Mouse (Mus musculus) mouse embryonic stem cell (cell line): ENCODE measurements around the gene Col8a2.

Experiments
- in situ Hi-C, 2 experiments: fragments of 300-500 bp; cut with MboI; formaldehyde crosslinking; loops; 1 replicate in 1 of 2; 3 replicates in 1 of 2; pipeline ENCODE4 v1.14.3; 2019 to 2020; ENCODE audit warnings: low sequenced_read_pairs in 2 of 2, low pct_unique_long_range_greater_than_20kb in 1 of 2, mixed read lengths in 1 of 2; ENCODE audit not compliant: unreplicated experiment in 1 of 2

Col8a2 gene

DNA sequence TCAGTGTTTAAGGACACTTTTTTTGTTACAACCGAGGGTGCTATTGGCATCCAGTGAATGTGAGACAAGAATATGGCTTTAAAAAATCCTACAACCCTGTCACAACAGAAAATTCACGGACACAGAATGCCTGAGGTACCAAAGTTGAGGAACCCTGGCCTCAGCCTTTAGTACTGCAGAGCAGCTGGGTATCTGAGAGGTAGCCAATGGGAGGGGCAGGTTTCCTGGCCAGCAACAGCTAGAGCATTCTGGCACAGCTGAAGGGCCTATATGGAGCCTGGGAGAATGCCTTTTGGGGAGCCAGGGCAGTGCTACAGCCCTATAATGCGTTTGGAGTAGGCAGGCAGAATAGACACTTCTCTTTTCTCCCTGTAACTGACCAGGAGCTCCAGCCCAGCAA lies 27.5 kb upstream of the Col8a2 start:
- in situ Hi-C loops, result no loop called here

- in situ Hi-C loops, result loop anchor here (5.0 kb wide), 1 partner anchor 32 kb away; no protein-coding TSS in a partner anchor
These were observed 27.0 kb upstream of the Col8a2 start for GRCm38 (mm10) chr4:126259523-126260160.

- in situ Hi-C loops, result loop anchor here (5.0 kb wide), 1 partner anchor 33 kb away; no protein-coding TSS in a partner anchor
These were observed 25.9 kb upstream of the Col8a2 start for GRCm38 (mm10) chr4:126260520-126261201.

DNA sequence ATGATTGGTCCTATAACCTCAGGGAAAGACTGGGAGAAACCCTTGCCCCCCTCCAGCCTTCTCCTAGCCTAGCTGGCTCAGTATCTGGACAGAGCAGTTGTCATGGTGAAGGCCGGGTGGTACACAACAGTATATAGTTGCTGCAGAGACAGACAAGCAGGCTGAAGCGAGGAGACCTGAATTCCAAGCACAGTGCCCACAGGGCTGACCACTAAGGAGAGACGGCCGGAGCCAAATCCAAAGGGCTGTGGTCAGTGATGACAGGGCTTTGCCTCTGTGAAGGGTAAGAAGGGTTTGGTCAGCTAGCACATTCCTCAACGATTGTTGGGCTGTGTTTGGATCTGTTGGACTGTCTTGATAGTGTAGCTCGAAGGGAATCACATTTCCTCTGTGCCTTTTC lies 25.3 kb upstream of the Col8a2 start:
- in situ Hi-C loops, result loop anchor here (5.0 kb wide), 1 partner anchor 34 kb away; no protein-coding TSS in a partner anchor

DNA sequence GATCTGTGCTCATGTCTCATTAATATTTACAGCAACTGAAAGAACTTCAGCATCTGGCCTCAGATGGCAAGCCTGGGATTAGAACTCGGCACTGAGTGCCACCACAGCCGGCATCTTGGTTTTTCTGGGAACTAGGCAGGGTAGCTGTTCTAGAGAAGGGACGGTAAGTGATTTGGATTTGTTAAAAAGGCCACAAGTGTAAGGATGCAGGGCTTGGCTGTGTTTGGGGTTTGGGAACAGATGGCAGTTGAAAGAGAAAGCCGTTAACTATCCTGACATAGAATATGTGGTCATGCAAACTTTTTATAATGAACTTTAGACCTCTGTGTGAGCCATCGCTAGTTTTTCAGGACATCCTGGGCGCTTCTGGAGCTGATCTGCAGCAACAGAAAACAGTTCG lies 24.9 kb upstream of the Col8a2 start:
- in situ Hi-C loops, result loop anchor here (5.0 kb wide), 1 partner anchor 34 kb away; no protein-coding TSS in a partner anchor

GRCm38 (mm10) chr4:126262119-126262807 lies 24.3 kb upstream of the Col8a2 start, which contains the start of gene Trappc3:
Trappc3 (plus strand) TSS chr4:126262325.
- in situ Hi-C loops, result loop anchor here (5.0 kb wide), 1 partner anchor 35 kb away; no protein-coding TSS in a partner anchor

DNA sequence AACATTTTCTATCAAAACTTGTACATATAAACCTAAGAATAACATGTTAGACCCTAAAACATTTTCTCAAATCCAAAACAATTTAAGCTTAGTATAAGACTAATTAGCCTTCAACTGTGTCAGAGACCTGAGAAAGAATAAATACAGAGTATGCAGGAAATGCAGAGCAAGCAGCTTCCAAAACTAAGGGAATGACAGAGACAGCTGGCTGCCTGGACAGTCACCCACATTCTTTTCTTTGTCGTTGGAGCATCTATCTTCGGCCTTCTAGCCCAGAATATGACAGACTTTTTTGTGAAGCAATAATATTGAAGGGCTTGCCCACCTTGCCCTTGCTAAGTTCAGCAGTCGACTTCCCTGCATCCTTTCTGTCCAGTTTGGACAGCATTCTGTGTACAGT lies 17.3 kb upstream of the Col8a2 start:
- in situ Hi-C loops, result no loop called here

GRCm38 (mm10) chr4:126273753-126274152 lies 12.8 kb upstream of the Col8a2 start:
- in situ Hi-C loops, result no loop called here

GRCm38 (mm10) chr4:126275081-126275480 lies 11.5 kb upstream of the Col8a2 start:
- in situ Hi-C loops, result no loop called here

DNA sequence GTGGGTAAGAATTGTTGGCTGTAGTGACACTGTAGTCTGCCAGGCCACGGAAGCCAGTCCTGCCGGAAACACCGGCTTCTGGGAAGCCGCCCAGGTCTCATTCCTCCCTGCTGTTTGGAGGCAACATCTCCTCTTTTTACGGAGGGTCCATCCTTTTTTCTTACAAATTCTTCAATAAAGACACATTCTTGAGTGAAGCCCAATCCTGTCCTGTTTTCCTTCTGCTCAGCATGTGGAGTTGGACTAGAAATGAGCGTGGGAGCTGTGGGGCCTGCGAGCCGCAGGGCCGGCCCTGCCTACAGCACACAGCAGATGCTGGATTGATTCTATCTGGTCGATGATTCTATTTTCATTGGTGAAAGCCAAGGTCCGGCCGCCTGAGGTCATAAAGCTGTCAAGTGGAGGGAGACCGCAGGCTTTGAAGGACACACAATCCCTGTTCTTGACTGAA lies 10.9 kb upstream of the Col8a2 start:
- in situ Hi-C loops, result no loop called here

DNA sequence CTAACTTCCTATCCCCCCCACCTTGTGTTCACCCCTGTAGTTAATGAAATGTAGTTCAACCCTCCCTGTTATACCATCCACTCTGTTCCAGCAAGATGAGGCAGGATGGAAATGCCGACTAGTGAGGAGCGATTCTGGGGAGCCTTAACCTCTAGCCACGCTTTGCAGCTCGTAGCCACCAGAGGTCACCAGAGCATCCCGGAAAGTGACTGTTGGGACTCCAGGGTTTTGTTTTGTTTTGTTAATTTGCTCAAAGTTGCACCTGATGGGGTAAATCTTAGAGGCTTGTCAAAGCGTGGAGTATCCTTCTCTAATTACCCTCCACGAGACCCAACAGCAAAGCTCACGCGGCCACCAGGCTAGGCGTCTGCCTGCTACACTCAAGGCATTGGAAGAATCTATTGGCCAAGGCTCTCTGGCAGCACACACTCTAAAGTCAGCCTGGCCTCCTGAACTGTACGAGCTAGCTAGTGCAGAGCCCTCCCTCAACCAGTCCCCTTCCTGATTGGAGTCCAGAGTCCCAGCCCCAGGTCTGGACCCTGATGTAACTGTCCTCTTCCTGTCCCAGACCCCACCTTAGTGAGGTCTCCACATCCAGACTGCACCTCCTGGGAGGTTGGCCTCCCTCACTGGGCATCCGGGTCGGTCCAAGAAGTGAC lies 8.6 kb upstream of the Col8a2 start:
- in situ Hi-C loops, result no loop called here

DNA sequence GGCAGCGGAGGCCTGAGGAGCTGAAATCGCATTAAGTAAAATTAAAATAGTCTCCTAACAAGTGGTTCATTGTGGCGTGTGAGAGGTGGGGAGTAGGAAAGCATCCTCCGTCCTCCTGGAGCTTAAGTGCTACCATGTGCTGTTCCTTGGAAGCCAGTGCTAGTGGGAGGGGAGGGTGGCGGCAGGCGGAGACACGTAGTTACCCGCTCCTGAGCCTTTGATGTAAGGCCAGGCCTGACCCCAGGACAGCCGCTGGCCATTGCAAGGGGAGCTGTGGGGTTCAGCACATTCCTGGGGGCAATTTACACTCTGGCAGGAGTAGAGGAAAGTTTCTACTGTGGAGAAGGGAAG lies 8.1 kb upstream of the Col8a2 start:
- in situ Hi-C loops, result no loop called here

GRCm38 (mm10) chr4:126278961-126279360 lies 7.6 kb upstream of the Col8a2 start:
- in situ Hi-C loops, result no loop called here

GRCm38 (mm10) chr4:126281706-126282105 lies 4.9 kb upstream of the Col8a2 start:
- in situ Hi-C loops, result no loop called here

GRCm38 (mm10) chr4:126283582-126283981 lies 3.0 kb upstream of the Col8a2 start:
- in situ Hi-C loops, result no loop called here

GRCm38 (mm10) chr4:126287302-126287995 lies 856 bp downstream of the Col8a2 start:
- in situ Hi-C loops, result no loop called here

DNA sequence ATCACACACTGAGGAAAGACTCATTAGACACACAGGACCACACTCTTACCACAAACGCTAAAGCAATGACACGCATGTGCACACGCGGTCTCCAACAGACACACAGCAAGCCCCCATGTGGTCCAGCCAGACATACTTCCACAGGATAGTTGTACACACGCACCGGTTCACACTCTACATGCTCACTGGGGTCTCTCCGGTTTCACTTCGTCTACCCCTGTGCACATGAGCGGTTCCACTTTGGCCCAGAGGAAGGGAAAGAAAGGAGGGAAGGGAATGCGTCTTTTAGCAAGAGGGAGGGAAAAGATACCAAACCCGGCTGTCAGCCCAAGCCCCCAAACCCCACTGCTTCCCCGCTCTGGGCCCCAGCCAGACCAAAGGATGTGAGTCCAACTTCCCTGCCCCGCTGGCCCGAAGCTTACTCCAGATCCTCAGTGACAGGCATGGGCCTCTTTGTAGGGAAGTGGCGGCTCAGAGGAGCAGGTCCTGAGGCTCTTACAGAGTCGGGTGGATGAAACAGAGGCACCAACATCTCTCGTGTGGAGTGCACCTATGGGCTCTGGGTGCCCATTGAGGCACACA lies 1.6 kb downstream of the Col8a2 start:
- in situ Hi-C loops, result no loop called here

- in situ Hi-C loops, result no loop called here
These were observed 3.7 kb downstream of the Col8a2 start for GRCm38 (mm10) chr4:126290314-126290713.
